Mouse (Mus musculus) hindbrain, postnatal 0 days (tissue): Measurements from ENCODE around the gene Nr4a1. TPM values are rescaled to one million over a fixed set of nuclear protein-coding genes. Genes with fewer than 3 reads are reported as not detected.

Experiments
- ATAC-seq: fragments of 200-750 bp; cut with Nextera tagmentation; 2 replicates; pipeline ENCODE4 v1.8.0; 2017; ENCODE audit warnings: mild to moderate bottlenecking, moderate TSS enrichment, moderate library complexity
- DNase-seq: peaks from one replicate; pipeline ENCODE4 v3.0.0-alpha.2; 2015; ENCODE audit warnings: low spot score
- H3K27ac ChIP-seq: fragments of 300-500 bp; sonication (generic); 2 replicates; pipeline ENCODE4 v1.5.1; 2014; ENCODE audit warnings: mild to moderate bottlenecking
- H3K27me3 ChIP-seq: fragments of 300-500 bp; sonication (generic); 2 replicates; pipeline ENCODE4 v1.6.1; 2014; ENCODE audit warnings: low read length, mixed read lengths; ENCODE audit not compliant: insufficient read depth
- H3K36me3 ChIP-seq: fragments of 300-500 bp; sonication (generic); 2 replicates; pipeline ENCODE4 v1.6.1; 2014; ENCODE audit warnings: low read length, mixed read lengths; ENCODE audit not compliant: insufficient read depth
- H3K4me1 ChIP-seq: fragments of 300-500 bp; sonication (generic); 2 replicates; pipeline ENCODE4 v1.6.1; 2014; ENCODE audit warnings: antibody characterized with exemption, low read length, mixed read lengths; ENCODE audit not compliant: insufficient read depth
- H3K4me2 ChIP-seq: fragments of 300-500 bp; sonication (generic); 2 replicates; pipeline ENCODE4 v1.6.1; 2014; ENCODE audit warnings: low read depth, mild to moderate bottlenecking, low read length, moderate library complexity, mixed read lengths
- H3K4me3 ChIP-seq: fragments of 300-500 bp; sonication (generic); 2 replicates; pipeline ENCODE4 v1.5.1; 2014; ENCODE audit warnings: low read length
- H3K9ac ChIP-seq: fragments of 300-500 bp; sonication (generic); replicated peaks from 2 replicates; pipeline ENCODE4 v1.6.1; 2014; ENCODE audit warnings: mild to moderate bottlenecking, low read length, moderate library complexity, mixed read lengths
- H3K9me3 ChIP-seq: fragments of 300-500 bp; sonication (generic); 2 replicates; pipeline ENCODE4 v1.6.1; 2016; ENCODE audit warnings: low read length, mixed read lengths
- CTCF ChIP-seq: IDR thresholded peaks from 2 replicates; pipeline ENCODE4 v1.5.1; 2016; ENCODE audit warnings: antibody characterized with exemption, control low read depth, low read depth
- WGBS: fragments of 180-500 bp; shearing (Covaris S2); extraction: QIAGEN DNeasy Blood & Tissue Kit; methylation state at CpG from one replicate; pipeline ENCODE4 v1.1.7; 2014; 5-methylcytosine and 5-hydroxymethylcytosine counted together
- polyA plus RNA-seq: library from polyadenylated mRNA; unstranded; fragments of >200 nt; fragmentation: Nextera tagmentation; extraction: Ambion mirVana; gene quantifications from 2 replicates; pipeline ENCODE4 v1.2.1, GENCODE M21; 2015
- total RNA-seq: library from RNA; depleted of rRNA; stranded (reverse); fragments of >200 nt; gene quantifications from 2 replicates; pipeline ENCODE4 v1.2.3, GENCODE M21; 2014

Nr4a1 gene
- total and polyA plus RNA-seq, 2 experiments from 2014 or later, result 6.5 to 10.3 TPM

DNA sequence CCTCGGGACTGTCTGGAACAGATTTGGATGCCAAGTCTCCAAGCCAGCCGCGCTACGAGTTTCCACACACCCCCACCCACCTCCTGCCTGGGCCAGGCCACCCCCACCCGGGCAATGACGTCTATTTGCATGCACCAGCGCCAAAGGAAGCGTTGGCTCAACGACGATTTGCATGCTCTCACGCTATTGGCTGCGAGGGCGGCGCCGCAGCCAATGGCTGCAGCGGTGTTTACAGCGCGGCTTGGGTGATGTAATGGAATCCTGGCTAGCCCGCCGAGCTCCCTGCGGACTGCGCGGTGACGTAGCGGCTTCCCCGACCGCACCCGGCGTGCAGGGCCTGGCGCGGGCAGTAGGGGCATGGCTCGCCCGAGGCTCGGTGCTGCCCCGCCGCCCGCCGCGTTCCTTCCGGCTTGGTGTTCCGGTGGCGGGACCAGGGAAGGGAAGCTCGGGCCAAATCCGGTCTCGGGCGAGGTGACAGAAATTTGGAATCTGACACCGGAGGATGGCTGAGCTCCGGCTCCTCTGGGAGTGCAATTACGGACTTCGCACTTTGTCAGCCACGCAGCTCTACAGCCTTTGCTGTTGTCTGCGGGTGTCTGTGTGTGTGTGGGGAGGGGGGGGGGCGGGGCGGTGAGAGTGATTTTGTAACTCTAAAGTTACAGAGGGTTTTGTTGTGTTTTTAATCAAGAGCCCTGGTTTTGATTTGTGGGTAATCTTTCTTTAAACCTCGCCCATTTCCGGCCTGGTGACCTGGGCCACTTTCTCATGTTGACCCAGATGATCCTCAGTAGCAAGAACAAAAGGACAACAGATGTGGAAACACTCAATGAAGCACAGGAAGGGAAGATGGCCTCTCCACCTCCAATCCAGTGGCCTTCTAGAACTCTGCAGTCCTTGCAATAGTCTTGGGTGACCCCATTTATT, 7.6 kb upstream of the Nr4a1 start:
- H3K27me3 ChIP-seq, result no peaks in the 10 kb centered on the region
- WGBS, result 1% methylated on average over 56 of the region's 56 CpGs
- ATAC-seq, result peak; percentile 99

DNA sequence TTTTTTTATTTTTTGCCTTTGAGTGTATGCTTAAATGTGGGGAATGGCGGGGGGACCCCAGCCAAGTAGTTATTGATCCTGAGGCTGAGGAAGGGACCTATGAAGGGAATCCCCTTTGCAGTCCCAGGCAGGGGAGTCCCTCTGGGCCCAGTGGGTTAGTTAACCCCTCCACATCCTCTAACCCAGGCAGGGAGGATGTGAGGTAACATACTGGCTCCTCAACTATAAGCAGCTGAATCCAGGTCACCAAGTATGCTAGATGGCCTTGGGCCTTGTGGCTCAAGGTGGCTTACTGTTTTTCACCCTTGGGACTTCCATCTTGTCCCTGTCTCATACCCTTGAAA, 6.9 kb upstream of the Nr4a1 start:
- DNase-seq (no peak), ATAC-seq (no peak)
- Histone ChIP-seq H3K9ac (peak overlapping the region; percentile 61; the same call in 1 of the 2 replicates), H3K4me2 (peak overlapping the region; percentile 72), H3K36me3 (no peaks in the 10 kb centered on the region), H3K4me1 (no peaks in the 10 kb centered on the region; the same call in 1 of the 2 replicates), H3K27me3 (no peaks in the 10 kb centered on the region), H3K4me3 (peak overlapping the region; percentile 50), H3K9me3 (no peaks in the 10 kb centered on the region), H3K27ac (peak overlapping the region; percentile 82; the same call in 1 of the 2 replicates)
- TF ChIP-seq CTCF, result no peak
- 83% methylated on average over 1 of the region's 1 CpGs for WGBS

More for the DNA sequence above, 7.6 kb upstream of the Nr4a1 start:
- Histone ChIP-seq H3K4me3 (peak overlapping the region; percentile 50), H3K4me1 (no peaks in the 10 kb centered on the region; the same call in 1 of the 2 replicates), H3K36me3 (no peaks in the 10 kb centered on the region), H3K27ac (peak overlapping the region; percentile 82), H3K4me2 (peak overlapping the region; percentile 72), H3K9ac (peak overlapping the region; percentile 61), H3K9me3 (no peaks in the 10 kb centered on the region)
- peak; percentile 99 for DNase-seq
- peak; percentile 24; the same call in 1 of the 2 replicates for TF ChIP-seq CTCF

DNA sequence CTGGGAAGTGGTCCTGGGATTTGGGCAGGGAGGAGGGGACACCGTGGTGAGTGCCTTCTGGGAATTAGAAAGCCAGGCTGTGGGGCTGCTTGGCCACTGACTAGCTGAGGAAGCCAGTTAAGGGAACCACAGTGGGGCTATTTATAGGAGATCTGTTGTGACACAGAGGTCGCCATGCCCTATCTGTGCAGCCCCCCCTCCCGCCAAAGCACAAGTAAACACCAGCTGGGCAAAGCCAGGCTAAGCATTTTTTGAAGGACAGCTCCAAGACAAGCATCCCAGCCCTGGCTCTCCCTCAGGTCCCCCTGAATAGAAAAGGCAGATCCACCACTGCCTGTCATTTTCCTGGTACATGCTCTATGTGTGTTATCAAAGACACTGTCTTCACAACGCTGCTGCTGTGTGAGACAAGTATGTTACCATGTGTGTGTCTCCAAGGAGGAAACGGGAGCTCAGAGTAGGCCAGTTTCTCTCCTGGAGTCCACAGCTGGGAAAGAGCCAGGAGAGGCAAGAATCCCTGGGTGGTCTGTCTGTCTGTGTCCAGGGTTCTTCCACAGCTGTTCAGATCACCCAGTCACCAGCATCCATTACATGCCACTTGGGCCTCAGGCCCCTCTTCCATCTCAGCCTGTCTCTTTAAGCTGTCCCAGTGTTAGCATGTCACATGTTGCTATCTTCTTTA, 5.9 kb upstream of the Nr4a1 start:
- ATAC-seq (no peak), DNase-seq (no peak)
- Histone ChIP-seq H3K9ac (no peak overlapping the region), H3K4me3 (no peak overlapping the region), H3K36me3 (no peaks in the 10 kb centered on the region), H3K9me3 (no peaks in the 10 kb centered on the region), H3K27ac (no peak overlapping the region), H3K4me2 (no peak overlapping the region), H3K27me3 (no peaks in the 10 kb centered on the region), H3K4me1 (no peaks in the 10 kb centered on the region; the same call in 1 of the 2 replicates)
- no peak for TF ChIP-seq CTCF
- WGBS, result 58% methylated on average over 5 of the region's 5 CpGs

DNA sequence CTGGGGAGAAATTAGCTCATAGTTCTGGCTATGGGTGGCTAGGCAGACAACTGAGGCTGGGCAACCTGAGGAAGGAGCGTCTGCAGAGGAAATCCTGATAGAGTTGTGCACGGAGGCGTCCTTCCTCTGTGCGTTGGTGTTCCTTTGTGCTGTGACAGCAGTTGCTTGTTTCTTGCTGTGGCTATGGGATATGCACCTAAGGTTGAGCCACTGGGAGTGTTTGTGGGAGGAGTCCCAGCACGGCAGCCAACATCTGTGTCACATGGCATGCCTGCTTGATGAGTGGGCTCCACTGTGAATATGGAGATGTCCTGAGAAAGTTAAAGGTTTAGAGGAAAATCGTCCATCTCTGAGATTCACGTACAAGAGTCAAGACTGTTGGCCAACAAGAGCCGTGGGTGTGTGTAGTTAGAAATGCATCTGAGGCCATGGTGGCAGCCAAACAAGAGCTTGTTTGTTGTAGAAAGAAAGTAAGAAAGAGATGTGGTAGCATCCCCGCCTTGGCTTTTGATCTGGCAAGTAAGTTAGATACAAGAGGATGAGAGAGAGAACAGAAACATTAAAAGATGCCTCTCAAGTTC, 3.8 kb upstream of the Nr4a1 start:
- DNase-seq, result no peak
- 79% methylated on average over 9 of the region's 9 CpGs for WGBS

DNA sequence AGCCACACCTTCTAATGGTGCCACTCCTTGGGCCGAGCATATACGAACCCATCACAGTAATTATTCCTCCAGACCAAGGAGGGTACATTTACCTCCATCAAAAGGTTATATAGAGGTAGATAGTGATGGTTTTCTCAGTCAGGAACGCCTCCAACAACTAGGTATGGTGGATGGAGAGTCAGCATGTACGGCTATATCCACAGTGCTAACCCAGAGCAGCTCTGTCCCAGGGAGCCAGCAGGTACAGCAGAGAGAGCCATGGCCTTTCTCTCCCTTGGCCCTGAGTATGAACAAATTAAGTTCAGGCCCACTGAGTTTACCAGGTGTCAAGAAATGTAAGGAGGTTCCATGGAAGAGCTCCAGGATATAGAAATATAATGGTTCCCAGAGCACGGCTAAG, 2.1 kb upstream of the Nr4a1 start:
- WGBS, result 88% methylated on average over 5 of the region's 5 CpGs
- no peak overlapping the region for H3K27ac ChIP-seq
- TF ChIP-seq CTCF, result no peak
- no peaks in the 10 kb centered on the region for H3K9me3 ChIP-seq
- no peaks in the 10 kb centered on the region for H3K27me3 ChIP-seq
- DNase-seq, result no peak
- no peaks in the 10 kb centered on the region; the same call in 1 of the 2 replicates for H3K4me1 ChIP-seq
- no peak overlapping the region for H3K9ac ChIP-seq
- no peaks in the 10 kb centered on the region for H3K36me3 ChIP-seq
- ATAC-seq, result no peak
- H3K4me3 ChIP-seq, result no peak overlapping the region
- no peak overlapping the region for H3K4me2 ChIP-seq

More for the DNA sequence above, 3.8 kb upstream of the Nr4a1 start:
- no peak overlapping the region for H3K4me2 ChIP-seq
- no peak overlapping the region for H3K4me3 ChIP-seq
- no peak overlapping the region for H3K27ac ChIP-seq
- no peaks in the 10 kb centered on the region for H3K36me3 ChIP-seq
- H3K27me3 ChIP-seq, result no peaks in the 10 kb centered on the region
- no peaks in the 10 kb centered on the region; the same call in 1 of the 2 replicates for H3K4me1 ChIP-seq
- no peak for TF ChIP-seq CTCF
- no peak overlapping the region for H3K9ac ChIP-seq
- no peaks in the 10 kb centered on the region for H3K9me3 ChIP-seq
- no peak for ATAC-seq

DNA sequence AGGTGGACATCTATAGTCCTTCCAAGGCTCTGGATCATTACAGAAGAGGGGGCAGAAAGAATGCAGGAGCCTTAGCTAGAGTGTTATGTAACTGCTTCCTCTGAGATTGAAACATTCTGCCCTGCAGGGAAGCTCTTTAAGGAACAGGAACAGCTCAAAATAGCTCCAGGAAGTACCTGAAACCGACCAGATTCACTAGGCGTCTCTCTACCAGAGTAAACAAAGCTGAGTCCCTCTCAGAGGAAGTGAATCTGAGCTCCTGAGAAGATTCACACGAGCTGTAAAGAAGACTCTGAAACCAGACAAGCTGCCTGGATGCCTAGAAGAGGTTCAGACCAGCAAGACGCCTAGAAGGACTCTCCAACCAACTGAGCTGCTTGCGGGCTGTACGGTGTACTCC, 1.5 kb upstream of the Nr4a1 start:
- no peaks in the 10 kb centered on the region for H3K9me3 ChIP-seq
- no peaks in the 10 kb centered on the region for H3K36me3 ChIP-seq
- DNase-seq (no peak), ATAC-seq (no peak)
- no peak overlapping the region for H3K9ac ChIP-seq
- WGBS, result 86% methylated on average over 6 of the region's 6 CpGs
- no peak overlapping the region for H3K27ac ChIP-seq
- H3K27me3 ChIP-seq, result no peaks in the 10 kb centered on the region
- no peak overlapping the region for H3K4me3 ChIP-seq
- no peak for TF ChIP-seq CTCF
- H3K4me1 ChIP-seq, result no peaks in the 10 kb centered on the region
- H3K4me2 ChIP-seq, result no peak overlapping the region
